Mouse (Mus musculus) spleen, postnatal 4 days (tissue): ENCODE measurements around the gene Grip1.

ENCODE experiments used
- DNase-seq, 2 experiments: peaks; one replicate each; pipeline ENCODE4 v3.0.0; 2022; ENCODE audit warnings: low spot score in 2 of 2

Grip1 gene

GRCm38 (mm10) chr10:119660677-119661353 lies 207.2 kb downstream of the Grip1 start:
- DNase-seq = no peak

GRCm38 (mm10) chr10:119663586-119663985 lies 210.0 kb downstream of the Grip1 start:
- no peak for DNase-seq

GRCm38 (mm10) chr10:119666386-119666785 lies 212.8 kb downstream of the Grip1 start:
- no peak for DNase-seq

- no peak for DNase-seq
Observed at GRCm38 (mm10) chr10:119670456-119670855, 216.8 kb downstream of the Grip1 start.

GRCm38 (mm10) chr10:119684377-119684826 lies 230.8 kb downstream of the Grip1 start:
- DNase-seq = no peak

- no peak for DNase-seq
Observed at GRCm38 (mm10) chr10:119691358-119692083, 237.9 kb downstream of the Grip1 start.

GRCm38 (mm10) chr10:119692284-119692890 lies 238.8 kb downstream of the Grip1 start:
- no peak for DNase-seq

- no peak for DNase-seq
Observed at GRCm38 (mm10) chr10:119693400-119693799, 239.8 kb downstream of the Grip1 start.

- DNase-seq = no peak
Observed at GRCm38 (mm10) chr10:119697257-119697798, 243.7 kb downstream of the Grip1 start.

GRCm38 (mm10) chr10:119705348-119705747 lies 251.7 kb downstream of the Grip1 start:
- DNase-seq = no peak

GRCm38 (mm10) chr10:119706281-119706680 lies 252.7 kb downstream of the Grip1 start:
- DNase-seq = no peak

- DNase-seq = no peak
Observed at GRCm38 (mm10) chr10:119706983-119707382, 253.4 kb downstream of the Grip1 start.

GRCm38 (mm10) chr10:119721887-119722286 lies 268.3 kb downstream of the Grip1 start:
- no peak for DNase-seq

GRCm38 (mm10) chr10:119722471-119722870 lies 268.8 kb downstream of the Grip1 start:
- DNase-seq = no peak

GRCm38 (mm10) chr10:119723671-119724070 lies 270.0 kb downstream of the Grip1 start:
- DNase-seq = no peak

GRCm38 (mm10) chr10:119725363-119725762 lies 271.7 kb downstream of the Grip1 start:
- DNase-seq = no peak

GRCm38 (mm10) chr10:119725966-119726365 lies 272.3 kb downstream of the Grip1 start:
- DNase-seq = no peak

- no peak for DNase-seq
Observed at GRCm38 (mm10) chr10:119726921-119727320, 273.3 kb downstream of the Grip1 start.

- DNase-seq = no peak
Observed at GRCm38 (mm10) chr10:119730206-119730605, 276.6 kb downstream of the Grip1 start.

GRCm38 (mm10) chr10:119735011-119735992 lies 281.7 kb downstream of the Grip1 start:
- no peak for DNase-seq

- DNase-seq = no peak
Observed at GRCm38 (mm10) chr10:119739466-119739865, 285.8 kb downstream of the Grip1 start.
